ENCODE assay signal across 8 mouse cellular contexts in genomic region chr2:101797166-101797900, GRCm38 (mm10).
A peak's percentile ranks its signal among the peaks of the same experiment; 100 is the strongest.
DNase-seq lines count a peak whose midpoint lies in the region; ATAC-seq and TF ChIP-seq lines count a peak whose summit lies in the region.

No protein-coding gene starts in this region.

- peaks cover 5% of the 10 kb centered on the region; the same call in 1 of the 2 replicates for H3K27me3 ChIP-seq in spleen, adult 2 months (ENCODE audit: control insufficient read depth, insufficient read depth, low read length)
- no peaks in the 10 kb centered on the region for H3K27me3 ChIP-seq in embryonic facial prominence, embryonic 11.5 days (ENCODE audit: control insufficient read depth, insufficient read depth, low read length)
- no peaks in the 10 kb centered on the region for H3K27me3 ChIP-seq in splenic B cell, adult 2 months (ENCODE audit: control insufficient read depth, insufficient read depth, low read length, poor library complexity, severe bottlenecking)

- peak overlapping the region; percentile 89 for H3K4me2 ChIP-seq in embryonic facial prominence, embryonic 11.5 days (ENCODE audit: low read depth, low read length)

- intact Hi-C loops in heart, postnatal 14 days (cut with DNase I) = loop anchor here (2.0 to 5.0 kb wide), 3 partner anchors 29 to 80 kb away; no protein-coding TSS in a partner anchor

- H3K36me3 ChIP-seq in spleen, adult 2 months (ENCODE audit: control insufficient read depth, insufficient read depth, low read length) = no peaks in the 10 kb centered on the region
- no peaks in the 10 kb centered on the region for H3K36me3 ChIP-seq in embryonic facial prominence, embryonic 11.5 days (replicated peaks; ENCODE audit: control insufficient read depth, insufficient read depth, low read depth, low read length)
- H3K36me3 ChIP-seq in splenic B cell, adult 2 months (ENCODE audit: control insufficient read depth, insufficient read depth, low read length, poor library complexity, severe bottlenecking) = no peaks in the 10 kb centered on the region

- no peak for TF ChIP-seq POLR2A in spleen, adult 2 months (IDR thresholded peaks at IDR 0.05; ENCODE audit: low read depth, low read length)

- peak overlapping the region; percentile 68 for H3K9ac ChIP-seq in embryonic facial prominence, embryonic 11.5 days (replicated peaks; ENCODE audit: low read length)

- WGBS in spleen, adult 2 months = 1% methylated on average over 48 of the region's 49 CpGs
- WGBS in embryonic facial prominence, embryonic 11.5 days = under 1% methylated on average over 49 of the region's 49 CpGs

- peaks cover 7% of the 10 kb centered on the region; the same call in 1 of the 2 replicates for H3K4me1 ChIP-seq in spleen, adult 2 months (ENCODE audit: control insufficient read depth, insufficient read depth, insufficient read length)
- no peaks in the 10 kb centered on the region for H3K4me1 ChIP-seq in embryonic facial prominence, embryonic 11.5 days (ENCODE audit: control insufficient read depth, insufficient read depth, low read length)

- no peaks in the 10 kb centered on the region for H3K9me3 ChIP-seq in embryonic facial prominence, embryonic 11.5 days (replicated peaks; ENCODE audit: control insufficient read depth, low read length)

- H3K4me3 ChIP-seq in spleen, adult 2 months (ENCODE audit: extremely low read depth, insufficient read depth, insufficient read length) = peak overlapping the region; percentile 46
- H3K4me3 ChIP-seq in embryonic facial prominence, embryonic 11.5 days (ENCODE audit: low read depth, low read length) = peak overlapping the region; percentile 54

- ATAC-seq in embryonic facial prominence, embryonic 11.5 days (replicated peaks; ENCODE audit: insufficient number of reproducible peaks, low FRiP score, low TSS enrichment, low read depth) = peak; percentile 76
- peak; percentile 18 for ATAC-seq in megakaryocyte progenitor cell, adult 5-6 weeks (replicated peaks; ENCODE audit: poor library complexity)

- peak overlapping the region; percentile 31 for H3K27ac ChIP-seq in spleen, adult 2 months (ENCODE audit: insufficient read depth, low read length)
- peak overlapping the region; percentile 63; the same call in 1 of the 2 replicates for H3K27ac ChIP-seq in embryonic facial prominence, embryonic 11.5 days (replicated peaks; ENCODE audit: low read depth, low read length)

- DNase-seq in spleen, adult 2 months (ENCODE audit: low read depth in 1 of 2, low spot score in 2 of 2) = peak in 1 of 2 experiments; percentile 2
- no peak for DNase-seq in spleen, adult 12 weeks (ENCODE audit: low spot score)
- peak; percentile 77 for DNase-seq in embryonic facial prominence, embryonic 11.5 days (ENCODE audit: low spot score)
- peak; percentile 30 to 43 for DNase-seq in heart, postnatal 14 days
- DNase-seq in kidney, postnatal 36 days = peak; percentile 64 to 65
- DNase-seq in splenic B cell, adult 2 months (ENCODE audit: low read depth, low spot score) = peak; percentile 43
- DNase-seq in cerebellum, adult 18-20 months = no peak

- no peak for TF ChIP-seq CTCF in spleen, adult 2 months (IDR thresholded peaks at IDR 0.05; ENCODE audit: extremely low read depth, insufficient read depth, insufficient read length, insufficient replicate concordance)

Comparison
In these comparisons a context has a peak if more than half of its experiments do, and no peak if none do; other contexts are left out.
1. DNase-seq: peak in embryonic facial prominence, embryonic 11.5 days (single experiment), heart, postnatal 14 days (2 of 2), kidney, postnatal 36 days (2 of 2) and splenic B cell, adult 2 months (single experiment); none in spleen, adult 12 weeks (single experiment) and cerebellum, adult 18-20 months (0 of 2).